Mouse (Mus musculus) frontal cortex, postnatal 25 days (tissue): ENCODE results near the gene Col7a1.

Experiments
- DNase-seq, 2 experiments: peaks; one replicate each; pipeline ENCODE4 v3.0.0; 2022; ENCODE audit warnings: low spot score in 2 of 2

Col7a1 gene

GRCm38 (mm10) chr9:108983209-108983608 is 29.8 kb downstream of the Col7a1 start:
- no peak for DNase-seq

GRCm38 (mm10) chr9:108985710-108986109 is 32.3 kb downstream of the Col7a1 start, which contains the start of gene Ucn2:
Ucn2 (plus strand) TSS chr9:108986010.
- DNase-seq, result no peak

GRCm38 (mm10) chr9:108987704-108988350 is 34.4 kb downstream of the Col7a1 start:
- DNase-seq, result no peak

- no peak for DNase-seq
Measured at GRCm38 (mm10) chr9:108989802-108990461, 36.5 kb downstream of the Col7a1 start.

- no peak for DNase-seq
Measured at GRCm38 (mm10) chr9:108990462-108990820, 37.1 kb downstream of the Col7a1 start.

- peak; percentile 77 to 90 for DNase-seq
Measured at GRCm38 (mm10) chr9:108991428-108992084, 38.2 kb downstream of the Col7a1 start, which contains the start of gene Pfkfb4. Pfkfb4 (plus strand) TSS chr9:108991778.

GRCm38 (mm10) chr9:108992085-108992469 is 38.7 kb downstream of the Col7a1 start:
- peak in 1 of 2 experiments; percentile 23 for DNase-seq

- DNase-seq, result no peak
Measured at GRCm38 (mm10) chr9:108992620-108993361, 39.4 kb downstream of the Col7a1 start.

- no peak for DNase-seq
Measured at GRCm38 (mm10) chr9:108996411-108996810, 43.0 kb downstream of the Col7a1 start.

GRCm38 (mm10) chr9:108998287-108999166 is 45.1 kb downstream of the Col7a1 start:
- DNase-seq, result no peak

GRCm38 (mm10) chr9:108999167-108999526 is 45.8 kb downstream of the Col7a1 start:
- no peak for DNase-seq

- DNase-seq, result peak in 1 of 2 experiments; percentile 52
Measured at GRCm38 (mm10) chr9:109000726-109001125, 47.3 kb downstream of the Col7a1 start.

- no peak for DNase-seq
Measured at GRCm38 (mm10) chr9:109003201-109003600, 49.8 kb downstream of the Col7a1 start.

GRCm38 (mm10) chr9:109007025-109007780 is 53.8 kb downstream of the Col7a1 start:
- no peak for DNase-seq

- DNase-seq, result no peak
Measured at GRCm38 (mm10) chr9:109008081-109008480, 54.7 kb downstream of the Col7a1 start.

- no peak for DNase-seq
Measured at GRCm38 (mm10) chr9:109008994-109009635, 55.7 kb downstream of the Col7a1 start.

GRCm38 (mm10) chr9:109009636-109010315 is 56.4 kb downstream of the Col7a1 start:
- no peak for DNase-seq

- no peak for DNase-seq
Measured at GRCm38 (mm10) chr9:109010316-109010690, 56.9 kb downstream of the Col7a1 start.

- DNase-seq, result no peak
Measured at GRCm38 (mm10) chr9:109015397-109015796, 62.0 kb downstream of the Col7a1 start.
